Mouse (Mus musculus) brain, embryonic 14.5 days (tissue): ENCODE measurements around the gene Rnf123.

Experiments used
- CTCF ChIP-seq: fragments of 200-500 bp; IDR thresholded peaks from 2 replicates; pipeline ENCODE4 v1.5.1; 2012; ENCODE audit warnings: inconsistent platforms, mild to moderate bottlenecking, moderate library complexity, borderline replicate concordance; ENCODE audit not compliant: insufficient read depth, insufficient read length; ENCODE audit errors: extremely low read depth
- POLR2A ChIP-seq: fragments of 200-500 bp; IDR thresholded peaks from 2 replicates; pipeline ENCODE4 v1.6.1; 2012; ENCODE audit warnings: mild to moderate bottlenecking, inconsistent platforms, borderline replicate concordance; ENCODE audit not compliant: poor library complexity, insufficient read depth, insufficient read length, severe bottlenecking; ENCODE audit errors: extremely low read depth

GRCm38 (mm10) chr9:108023216-108023615, 59.9 kb downstream of the Rnf123 start:
- TF ChIP-seq CTCF (no peak), POLR2A (no peak)
